Mouse (Mus musculus) MEL (cell line): ENCODE results near the gene Caprin1.

Experiments
- CTCF ChIP-seq, 3 experiments: IDR thresholded peaks in 2 of 3; conservative IDR thresholded peaks in 1 of 3; 2 replicates each; pipeline ENCODE4 v1.5.1; 2011 to 2012; ENCODE audit warnings: low read length in 3 of 3, low read depth in 2 of 3, mild to moderate bottlenecking in 2 of 3, improper control_type of control experiment in 1 of 3, inconsistent platforms in 1 of 3, mixed read lengths in 1 of 3, moderate library complexity in 1 of 3; ENCODE audit not compliant: control insufficient read depth in 1 of 3, insufficient read depth in 1 of 3, poor library complexity in 1 of 3, severe bottlenecking in 1 of 3
- E2F4 ChIP-seq: IDR thresholded peaks from 2 replicates; pipeline ENCODE4 v1.6.1; 2011; ENCODE audit warnings: low read depth, low read length, improper control_type of control experiment, borderline replicate concordance
- EP300 ChIP-seq, 2 experiments: IDR thresholded peaks; 2 replicates each; pipeline ENCODE4 v1.6.1; 2011; ENCODE audit warnings: improper control_type of control experiment in 2 of 2, low read length in 2 of 2, low read depth in 1 of 2, mild to moderate bottlenecking in 1 of 2
- ETS1 ChIP-seq: IDR thresholded peaks from 2 replicates; pipeline ENCODE4 v1.6.1; 2012; ENCODE audit warnings: low read depth, mild to moderate bottlenecking, inconsistent platforms, low read length, improper control_type of control experiment, moderate library complexity
- NELFE ChIP-seq: IDR thresholded peaks from 2 replicates; pipeline ENCODE4 v1.6.1; 2011; ENCODE audit warnings: low read depth, low read length, improper control_type of control experiment
- POLR2AphosphoS2 ChIP-seq: IDR thresholded peaks from 2 replicates; pipeline ENCODE4 v1.6.1; 2011; ENCODE audit warnings: low read length, improper control_type of control experiment
- UBTF ChIP-seq: IDR thresholded peaks from 2 replicates; pipeline ENCODE4 v1.6.1; 2012; ENCODE audit warnings: low read depth, mild to moderate bottlenecking, inconsistent platforms, low read length, improper control_type of control experiment, moderate library complexity, borderline replicate concordance; ENCODE audit not compliant: insufficient read depth
- ZC3H11A ChIP-seq: IDR thresholded peaks from 2 replicates; pipeline ENCODE4 v1.6.1; 2012; ENCODE audit warnings: low read depth, mild to moderate bottlenecking, inconsistent platforms, low read length, improper control_type of control experiment

DNA sequence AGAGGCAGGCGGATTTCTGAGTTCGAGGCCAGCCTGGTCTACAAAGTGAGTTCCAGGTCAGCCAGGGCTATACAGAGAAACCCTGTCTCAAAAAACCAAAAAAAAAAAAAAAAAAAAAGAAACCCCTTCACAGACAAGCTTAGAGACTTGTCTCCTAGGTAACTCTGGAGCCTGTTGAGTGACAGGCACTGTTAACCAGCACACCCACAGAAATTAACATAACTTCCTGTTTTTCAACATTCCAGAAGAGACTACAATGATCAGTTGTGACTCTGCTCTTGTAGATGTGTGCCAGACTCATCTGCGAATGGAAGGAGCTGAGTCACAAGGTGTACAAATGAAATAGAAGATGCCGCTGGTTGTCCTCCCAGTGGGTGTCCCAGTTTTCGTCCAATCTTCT is 44.9 kb upstream of the Caprin1 start:
- TF ChIP-seq NELFE (no peak), CTCF (IDR thresholded peaks at IDR 0.05 in 2 of 3, conservative IDR thresholded peaks at IDR 0.05 in 1 of 3; ENCODE audit: control insufficient read depth in 1 of 3, insufficient read depth in 1 of 3, low read depth in 2 of 3, low read length in 3 of 3, poor library complexity in 1 of 3, severe bottlenecking in 1 of 3) (no peak), UBTF (no peak), E2F4 (no peak), ETS1 (no peak), ZC3H11A (no peak), POLR2AphosphoS2 (no peak), EP300 (IDR thresholded peaks at IDR 0.05; ENCODE audit: low read depth in 1 of 2, low read length in 2 of 2) (no peak)
